Mouse (Mus musculus) mouse embryonic stem cell (cell line): ENCODE measurements around the gene Fbxl21.

Experiments used
- in situ Hi-C, 2 experiments: fragments of 300-500 bp; cut with MboI; formaldehyde crosslinking; loops; 1 replicate in 1 of 2; 3 replicates in 1 of 2; pipeline ENCODE4 v1.14.3; 2019 to 2020; ENCODE audit warnings: low sequenced_read_pairs in 2 of 2, low pct_unique_long_range_greater_than_20kb in 1 of 2, mixed read lengths in 1 of 2; ENCODE audit not compliant: unreplicated experiment in 1 of 2

The Fbxl21 gene

DNA sequence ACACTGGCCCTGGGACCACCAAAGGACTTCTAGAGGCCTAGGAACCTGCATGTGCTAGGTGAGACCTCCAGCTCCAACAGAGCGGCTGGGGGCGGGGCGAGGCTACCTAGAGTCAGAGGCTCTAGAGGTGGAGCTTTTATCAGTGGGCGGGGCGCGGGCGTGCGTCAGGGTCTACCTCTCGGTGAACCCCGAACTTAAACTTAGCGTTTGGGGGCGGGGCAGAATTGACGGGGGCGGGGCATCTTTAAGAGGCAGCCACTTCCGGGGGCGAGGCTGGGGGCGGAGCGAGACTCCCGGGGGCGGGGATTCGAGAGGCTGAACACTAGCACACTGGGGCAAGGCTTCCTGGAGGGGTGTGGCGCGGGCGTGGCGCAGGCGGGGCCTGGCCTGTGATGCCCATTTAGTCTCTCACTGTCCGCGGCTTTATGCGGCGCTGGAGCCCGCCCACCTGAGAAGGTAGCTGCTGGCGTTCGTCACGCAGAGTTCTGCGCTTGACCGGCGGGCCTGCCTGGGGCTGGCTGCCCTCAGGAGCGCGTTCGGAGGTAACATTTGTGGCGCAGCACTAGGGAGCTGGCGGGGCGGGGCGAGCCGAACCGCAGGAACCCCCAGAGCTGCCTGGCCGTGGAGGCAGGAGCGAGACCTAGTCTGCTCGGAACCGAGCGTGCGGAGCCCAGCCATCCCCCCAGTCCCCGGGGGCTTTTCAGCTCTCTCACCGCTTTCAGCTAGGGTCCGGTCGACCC, at the start of gene Fbxl21:
Fbxl21 (plus strand) TSS at position 392 of the 740 bp plus-strand sequence.
- in situ Hi-C loops, result no loop called here

DNA sequence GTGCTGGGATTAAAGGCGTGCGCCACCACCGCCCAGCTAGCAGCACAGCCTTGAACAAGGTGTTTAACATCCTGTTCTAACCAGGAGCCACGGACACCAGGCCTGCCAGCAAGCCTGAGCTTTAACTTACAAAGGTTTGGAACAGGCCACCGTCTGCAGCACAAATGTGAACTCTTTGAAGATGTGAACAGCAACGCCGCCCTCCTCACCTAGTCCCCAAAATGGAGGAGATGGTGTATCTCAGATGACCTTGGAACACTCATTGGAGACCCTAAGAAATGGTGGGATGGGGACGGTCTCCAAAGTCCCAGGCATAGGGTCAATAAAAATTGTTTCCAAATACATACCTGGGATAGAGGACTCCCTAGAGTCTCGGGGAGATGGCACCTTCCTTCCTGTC, 49.6 kb upstream of the Fbxl21 start:
- in situ Hi-C loops, result no loop called here

DNA sequence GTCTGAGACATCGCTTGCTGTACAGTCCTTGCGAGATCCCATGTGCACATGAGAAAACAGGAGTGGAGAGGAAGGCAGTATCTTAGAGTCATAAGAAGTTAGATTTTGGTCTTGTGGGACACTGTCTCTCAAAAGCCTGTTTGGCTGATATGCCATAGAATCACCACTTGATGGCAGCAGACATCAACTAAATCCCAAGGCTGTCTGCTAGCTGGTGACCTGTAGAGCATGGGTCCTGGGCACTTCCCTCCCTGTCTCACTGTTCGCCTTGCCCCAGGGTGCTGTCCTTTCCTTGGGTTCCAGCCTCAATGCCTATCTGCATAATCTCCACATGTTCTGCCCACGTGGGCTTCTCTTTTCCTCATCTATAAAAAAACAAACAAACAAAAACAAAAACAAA, 46.9 kb upstream of the Fbxl21 start:
- in situ Hi-C loops, result no loop called here

DNA sequence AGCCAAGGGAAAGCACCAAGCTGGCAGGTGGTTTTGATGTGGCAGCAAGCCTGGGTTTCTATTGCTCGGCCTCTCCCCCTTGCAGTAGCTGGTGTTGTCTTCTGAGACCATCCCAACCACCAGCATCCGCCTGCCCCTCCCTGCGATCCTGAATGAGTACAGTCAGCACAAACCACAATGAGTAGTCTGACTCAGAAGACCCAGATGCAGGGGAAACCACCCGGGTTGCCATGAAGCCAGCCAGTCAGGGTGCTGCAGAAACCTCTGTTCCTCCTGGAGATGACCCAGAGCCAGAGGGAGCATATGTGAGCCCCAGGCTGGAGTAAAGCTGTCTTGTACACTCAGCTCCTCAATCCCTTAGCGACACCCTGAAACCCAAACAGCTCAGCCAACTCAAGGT, 45.5 kb upstream of the Fbxl21 start:
- in situ Hi-C loops, result no loop called here

DNA sequence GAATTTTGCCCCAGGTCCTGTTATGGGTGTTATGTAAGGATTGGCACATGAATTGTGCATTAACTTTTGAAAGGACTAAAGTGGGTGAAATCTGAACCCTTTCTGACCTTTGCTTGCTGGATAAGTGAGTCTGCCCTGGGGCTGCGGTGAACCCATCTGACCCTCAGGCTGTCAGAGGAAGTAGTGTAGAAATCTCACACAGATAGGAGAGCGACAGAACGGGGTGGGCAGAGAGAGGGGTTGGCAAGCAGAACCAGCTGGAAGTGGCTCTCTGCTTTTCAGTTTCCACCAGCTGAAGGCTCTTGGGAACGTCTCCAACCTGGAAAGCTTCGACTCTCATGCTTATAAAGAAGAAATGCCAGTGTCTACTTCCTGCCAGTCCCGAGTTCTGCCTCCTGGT, 45.0 kb upstream of the Fbxl21 start:
- in situ Hi-C loops, result no loop called here

DNA sequence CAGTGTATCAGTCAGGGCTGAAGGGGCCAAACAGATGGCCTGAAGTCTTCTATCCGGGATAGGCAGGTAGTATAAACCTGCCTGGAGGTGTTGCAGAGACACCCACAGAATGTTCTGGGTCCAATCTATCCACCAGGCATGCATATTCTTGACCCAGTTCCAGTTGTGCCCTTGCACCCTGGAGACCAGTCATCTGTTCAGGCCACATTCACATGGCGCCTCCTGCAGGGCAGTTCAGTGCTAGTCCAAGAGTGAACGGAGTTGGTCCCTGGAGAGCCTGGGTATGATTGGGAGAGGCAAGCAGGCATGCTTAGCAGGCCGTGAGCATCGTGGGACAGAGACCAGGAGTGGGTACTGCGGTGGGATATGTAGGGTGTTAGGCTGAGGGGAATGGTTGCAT, 44.2 kb upstream of the Fbxl21 start:
- in situ Hi-C loops, result no loop called here

DNA sequence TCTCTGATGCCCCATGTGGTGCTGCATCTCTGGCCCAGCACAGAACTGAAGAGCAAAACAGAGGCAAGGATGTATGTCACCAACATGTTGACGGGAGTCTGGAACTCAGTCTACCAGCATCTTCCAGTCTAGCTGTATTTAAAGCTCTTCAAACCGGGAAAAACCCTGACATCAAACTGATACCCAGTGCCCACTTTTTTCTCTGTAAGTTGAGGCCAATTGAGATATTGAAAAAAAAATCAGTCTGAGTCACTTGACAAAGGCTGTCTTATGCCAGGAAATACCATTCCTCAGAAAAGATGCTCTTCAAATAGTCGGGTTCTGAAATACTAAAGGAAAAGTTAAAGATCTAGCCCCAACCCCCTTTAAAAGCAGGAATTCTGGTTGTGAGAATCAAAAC, 40.1 kb upstream of the Fbxl21 start, which contains the start of gene Il9:
Il9 (minus strand) TSS at position 101 of the 400 bp plus-strand sequence.
- in situ Hi-C loops, result loop anchor here in 1 of 2 experiments (10.0 kb wide), 1 partner anchor 283 kb away; no protein-coding TSS in a partner anchor

DNA sequence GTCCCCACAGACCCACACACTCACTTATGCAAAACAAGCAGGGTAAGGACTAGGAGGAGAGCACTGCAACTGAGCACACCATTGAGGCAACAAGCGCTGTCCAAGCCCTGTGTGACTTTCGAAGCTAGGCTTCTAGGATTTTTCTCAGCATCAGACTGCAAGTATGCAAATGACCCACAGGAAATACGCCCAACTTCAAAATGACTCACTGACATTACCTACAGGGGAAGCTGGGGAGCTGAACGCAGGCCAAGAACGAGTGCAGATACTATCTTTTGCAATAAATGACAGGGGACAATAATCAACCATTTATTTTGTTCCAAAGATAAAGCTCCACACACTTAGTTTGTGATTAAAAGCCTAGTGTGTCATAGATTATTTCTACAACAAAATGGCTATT, 34.3 kb upstream of the Fbxl21 start:
- in situ Hi-C loops, result loop anchor here in 1 of 2 experiments (10.0 kb wide), 1 partner anchor 277 kb away; no protein-coding TSS in a partner anchor

DNA sequence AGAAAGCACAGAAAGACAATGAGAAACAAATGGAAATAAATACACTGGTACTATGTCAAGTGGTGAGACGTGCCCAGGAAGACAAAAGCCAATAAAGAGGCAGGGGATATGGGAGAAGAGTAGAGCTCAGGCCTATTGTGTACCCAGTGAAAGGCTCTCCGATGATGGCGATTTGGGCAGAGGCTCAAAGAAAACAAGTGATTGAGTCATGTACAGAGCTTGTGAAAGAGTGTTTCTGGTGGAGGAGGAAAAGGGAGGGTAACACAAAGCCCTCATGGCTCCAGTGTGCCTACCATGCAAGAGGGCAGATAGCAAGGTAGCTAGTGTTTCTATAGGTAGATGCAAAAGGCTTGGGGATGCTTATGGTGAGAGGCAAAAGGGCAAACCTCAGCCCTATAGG, 27.8 kb upstream of the Fbxl21 start:
- in situ Hi-C loops, result no loop called here

DNA sequence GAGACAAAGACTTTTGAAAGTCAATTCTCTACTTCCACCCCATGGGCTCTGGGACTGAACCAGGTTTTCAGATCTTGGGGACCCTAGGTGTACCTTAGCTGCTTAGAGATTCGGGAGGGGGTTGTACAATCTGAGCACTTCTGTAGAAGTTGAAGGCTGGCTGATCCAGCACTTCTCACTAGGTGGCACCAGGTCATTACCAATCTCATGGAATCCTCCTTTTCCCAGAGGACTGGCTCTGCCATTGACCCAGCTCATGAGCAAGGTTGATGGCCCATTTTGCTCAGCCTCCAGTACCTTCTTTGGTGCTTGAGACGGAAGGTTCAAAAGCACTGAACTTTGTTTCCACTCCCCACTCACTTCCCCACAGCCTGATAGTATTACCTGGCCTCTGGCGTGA, 22.1 kb upstream of the Fbxl21 start:
- in situ Hi-C loops, result no loop called here

DNA sequence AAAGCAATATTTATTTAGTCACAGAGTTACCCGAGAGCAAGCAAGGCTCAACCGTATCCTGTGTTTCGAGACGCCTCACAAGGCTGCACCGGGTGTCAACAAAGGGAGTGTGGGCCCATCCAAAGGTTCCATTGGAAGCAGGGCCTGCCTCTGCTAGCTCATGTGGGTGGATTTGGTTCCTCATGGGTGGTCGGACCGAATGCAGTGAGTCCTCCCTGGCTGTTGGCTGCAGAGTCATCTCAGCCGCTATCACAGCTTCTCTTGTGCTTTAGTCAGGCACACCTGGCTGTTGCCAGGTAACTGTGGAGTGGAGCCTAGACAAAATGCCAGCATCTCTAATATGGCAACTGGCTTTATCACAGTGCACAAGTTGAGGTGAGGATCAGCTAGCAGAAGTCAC, 21.6 kb upstream of the Fbxl21 start:
- in situ Hi-C loops, result no loop called here

DNA sequence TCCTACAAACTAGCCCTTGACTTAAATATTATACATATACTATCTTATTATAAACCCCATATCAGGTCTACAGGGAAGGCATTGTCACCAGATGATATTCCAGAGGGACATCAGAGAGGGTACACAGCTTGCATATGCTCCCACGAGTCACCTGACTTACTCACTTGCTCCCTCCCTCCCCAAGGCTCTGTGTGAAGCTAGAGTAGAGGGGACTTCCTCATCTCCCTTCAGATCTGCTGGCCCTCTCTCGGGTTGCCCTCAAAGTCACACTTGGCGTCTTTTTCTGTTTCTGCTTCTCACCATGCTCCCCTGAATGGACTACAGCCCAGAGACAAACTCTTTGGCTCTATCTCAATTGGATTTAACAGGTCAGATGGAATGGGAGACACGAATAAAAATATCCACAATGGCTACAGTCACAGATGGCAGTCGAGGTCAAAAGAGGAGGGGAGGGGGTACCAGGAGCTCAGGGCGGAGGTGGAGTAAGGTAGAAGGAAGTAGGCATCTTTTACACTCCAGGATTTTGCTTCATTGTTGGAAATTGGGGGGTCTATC, 20.3 kb upstream of the Fbxl21 start:
- in situ Hi-C loops, result no loop called here

DNA sequence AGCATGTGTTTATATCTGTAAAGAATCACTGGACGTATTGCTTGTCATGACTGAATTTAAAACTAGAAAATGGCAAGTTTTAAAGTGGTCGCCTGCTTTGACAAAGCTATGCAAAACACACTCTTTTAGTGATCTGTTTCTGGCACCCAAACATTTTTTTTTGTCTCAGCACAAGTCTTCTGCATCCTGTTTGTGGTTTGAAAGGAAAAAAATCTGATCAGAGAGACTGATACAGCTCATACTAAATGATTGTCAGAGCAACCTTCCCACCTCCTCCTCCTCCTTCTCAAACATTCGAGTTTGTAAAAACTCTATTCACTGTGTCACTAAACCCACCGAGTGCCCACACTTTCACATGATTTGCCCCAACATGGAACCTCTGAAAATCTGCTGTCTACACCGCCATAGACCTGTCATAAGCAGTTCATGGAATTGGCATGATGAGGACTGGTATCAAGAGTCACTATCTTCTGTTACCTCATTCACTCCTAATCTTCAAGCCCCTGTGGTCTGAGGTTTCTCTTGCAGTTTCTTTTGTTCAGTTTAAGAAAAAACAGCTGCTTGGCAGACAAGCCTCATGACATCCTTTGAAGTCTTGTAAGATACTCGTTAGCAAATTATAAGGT, 15.3 kb upstream of the Fbxl21 start:
- in situ Hi-C loops, result no loop called here

DNA sequence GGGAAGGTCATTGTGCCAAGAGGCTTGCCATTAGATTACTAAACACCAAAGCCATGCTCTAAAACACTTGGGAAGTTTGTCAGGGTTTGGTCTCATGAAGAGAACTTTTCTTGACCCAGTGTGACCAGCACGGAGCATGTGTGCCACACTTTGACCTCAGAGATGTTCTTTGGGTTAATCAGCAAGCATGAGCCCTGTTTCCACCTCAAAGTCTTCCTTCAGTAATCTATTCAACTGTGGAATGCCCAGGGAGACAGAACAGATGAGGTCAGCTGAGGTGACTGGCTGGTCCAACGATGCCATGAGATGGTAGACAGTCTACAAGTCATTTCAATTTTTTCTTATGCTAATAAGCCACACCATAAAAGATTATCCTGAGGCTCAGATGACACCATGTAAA, 12.5 kb upstream of the Fbxl21 start:
- in situ Hi-C loops, result no loop called here

DNA sequence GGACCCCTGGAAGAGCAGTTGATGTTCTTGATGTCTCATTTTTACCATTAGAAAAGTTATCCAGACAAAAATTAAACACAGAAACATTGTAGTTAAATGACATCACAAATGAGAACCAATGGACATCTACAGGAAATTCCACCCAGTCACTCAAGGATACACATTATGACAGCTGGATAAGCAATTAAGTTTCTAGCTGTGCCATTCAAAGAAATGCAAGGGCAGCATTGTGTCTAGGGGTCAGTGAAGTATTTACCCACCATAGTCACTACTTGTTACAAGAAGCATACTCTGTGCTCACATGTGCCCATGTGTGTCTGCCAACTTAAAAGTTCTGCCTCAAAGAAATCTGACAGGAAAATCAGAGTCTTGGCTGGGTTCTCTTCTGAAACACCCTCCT, 8.7 kb upstream of the Fbxl21 start:
- in situ Hi-C loops, result no loop called here

DNA sequence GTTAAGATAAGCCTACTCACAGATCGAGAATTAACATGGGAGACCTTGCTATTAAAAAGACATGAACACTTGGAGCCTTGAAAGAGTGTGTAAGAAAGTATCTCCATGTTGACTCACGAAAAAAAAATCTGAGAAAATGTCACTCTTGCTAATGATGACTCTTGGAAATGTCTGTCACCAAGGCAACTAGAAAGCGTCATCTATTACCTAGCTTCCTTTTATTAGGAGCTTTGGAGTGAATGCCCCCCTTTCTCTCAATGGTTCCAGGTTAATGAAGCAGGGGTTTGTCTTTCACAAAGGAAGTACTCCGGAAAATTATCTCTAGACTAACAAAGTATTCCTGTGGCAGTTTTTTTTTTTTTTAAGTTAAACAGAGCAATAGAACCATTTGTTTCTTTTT, 6.0 kb upstream of the Fbxl21 start:
- in situ Hi-C loops, result no loop called here

DNA sequence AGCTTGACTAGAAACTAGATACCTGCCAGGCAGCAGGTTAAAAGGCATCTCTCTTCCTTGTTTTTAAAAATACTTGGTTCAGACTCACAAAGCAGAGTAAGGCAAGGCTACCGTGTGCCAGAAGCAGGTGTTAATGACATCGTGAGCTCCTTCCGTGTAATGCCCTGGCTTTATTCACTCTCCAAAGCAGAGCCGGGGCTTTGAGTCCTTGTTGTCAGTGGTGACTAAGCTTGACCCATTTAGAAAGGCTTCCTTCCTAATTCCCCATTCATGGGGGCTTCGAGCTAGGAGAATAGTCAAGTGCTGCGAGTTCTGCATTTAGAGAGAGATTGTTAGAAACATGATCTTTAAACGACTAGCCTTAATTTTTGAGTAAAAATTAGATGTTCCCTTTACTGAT, 5.5 kb upstream of the Fbxl21 start:
- in situ Hi-C loops, result no loop called here

DNA sequence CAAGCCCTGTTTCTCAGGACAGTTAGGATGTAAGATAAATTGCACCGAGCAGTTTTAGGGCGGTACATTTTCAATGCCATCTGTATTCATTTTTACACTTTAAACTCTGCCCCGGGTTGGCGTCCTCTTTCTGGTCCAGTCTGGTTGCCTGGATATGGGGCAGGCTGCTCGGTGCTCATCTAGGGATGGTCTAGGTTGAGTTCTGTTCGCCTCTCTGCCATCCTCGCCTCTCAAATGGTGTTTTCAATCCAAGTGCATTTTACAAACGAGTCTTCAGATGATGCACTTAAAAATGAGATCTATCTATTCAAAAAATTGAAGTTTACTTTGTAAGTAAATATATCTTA, 522 bp downstream of the Fbxl21 start:
- in situ Hi-C loops, result no loop called here

DNA sequence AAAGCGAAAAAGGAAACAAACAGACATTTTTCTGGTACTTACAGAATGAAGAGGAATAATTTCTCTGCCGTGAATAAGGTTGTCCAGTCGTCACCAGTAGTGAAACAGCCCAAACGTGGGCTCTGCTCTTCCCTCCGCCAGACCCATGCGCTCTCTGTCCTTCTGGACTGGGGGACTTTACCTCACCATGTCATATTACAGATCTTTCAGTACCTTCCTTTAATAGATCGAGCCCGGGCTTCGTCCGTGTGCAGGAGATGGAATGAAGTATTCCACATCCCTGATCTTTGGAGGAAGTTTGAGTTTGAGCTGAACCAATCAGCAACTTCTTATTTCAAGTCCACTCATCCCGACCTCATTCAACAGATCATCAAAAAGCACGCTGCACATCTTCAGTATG, 4.6 kb downstream of the Fbxl21 start:
- in situ Hi-C loops, result no loop called here

DNA sequence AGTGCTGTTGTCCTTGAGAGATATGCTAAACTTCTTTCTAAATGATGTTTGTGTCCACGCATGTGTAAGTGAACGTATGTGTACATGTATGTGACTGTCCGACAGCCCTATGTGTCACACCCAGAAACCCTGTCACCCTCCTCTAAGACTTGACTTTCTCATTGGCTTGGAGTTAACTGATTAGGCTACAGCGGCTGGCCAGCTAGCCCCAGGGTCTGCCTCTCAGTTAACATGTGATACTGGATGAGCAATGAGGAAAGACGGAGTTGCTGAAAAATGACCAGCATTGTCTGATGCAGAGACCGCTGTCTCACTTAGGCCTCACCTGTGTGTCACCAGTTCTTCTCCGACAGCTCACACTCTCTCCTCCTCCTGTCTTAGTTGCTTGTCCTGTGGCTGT, 5.6 kb downstream of the Fbxl21 start:
- in situ Hi-C loops, result no loop called here
